ENCODE assay signal across 24 mouse cellular contexts in the genomic region with DNA sequence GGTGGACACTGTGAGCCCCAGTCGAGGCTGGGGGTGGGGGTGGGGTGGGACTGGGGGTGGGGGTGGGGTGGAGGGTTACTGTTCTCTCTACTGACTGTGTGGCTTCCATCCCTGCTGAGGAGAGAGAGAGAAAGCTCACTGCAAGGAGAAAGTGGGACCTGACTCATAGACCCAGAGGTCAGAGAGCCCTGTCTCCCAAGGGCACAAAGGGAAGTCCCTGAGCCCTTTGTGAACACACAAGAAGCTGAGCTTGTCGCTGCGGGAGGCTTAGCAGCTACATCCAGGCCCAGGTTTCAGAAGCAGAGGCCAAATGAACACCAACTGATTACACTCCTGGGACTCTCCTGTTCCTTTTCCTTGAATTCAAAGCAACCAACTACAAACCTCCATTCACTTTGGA.
A peak's percentile ranks its signal among the peaks of the same experiment; 100 is the strongest.
DNase-seq lines count a peak whose midpoint lies in the region; ATAC-seq lines count a peak whose summit lies in the region.
"Had no signal": no experiment of that assay in that cellular context is flagged by ENCODE, and none has a peak within 500 bp of the region (broad histone marks: within the 10 kb centered on the region; RNA-seq: fewer than 3 reads in every experiment).

No protein-coding gene starts in this region.

- no peak overlapping the region for H3K4me2 ChIP-seq in midbrain, embryonic 15.5 days
- H3K4me2 ChIP-seq: embryonic facial prominence, embryonic 12.5 days; embryonic facial prominence, embryonic 15.5 days; heart, embryonic 11.5 days; hindbrain, embryonic 14.5 days had no signal

- 0 out of 2 replicates have a peak overlapping the region, but pooled peaks have one; percentile 38 for H3K27ac ChIP-seq in midbrain, embryonic 10.5 days (replicated peaks)
- H3K27ac ChIP-seq in midbrain, embryonic 15.5 days: no peak overlapping the region
- H3K27ac ChIP-seq: embryonic facial prominence, embryonic 12.5 days; embryonic facial prominence, embryonic 15.5 days; gastrocnemius, adult 2 months; hindbrain, embryonic 14.5 days had no signal

- H3K9me3 ChIP-seq in midbrain, embryonic 10.5 days (replicated peaks): no peaks in the 10 kb centered on the region
- no peaks in the 10 kb centered on the region for H3K9me3 ChIP-seq in midbrain, embryonic 15.5 days
- H3K9me3 ChIP-seq: embryonic facial prominence, embryonic 12.5 days; embryonic facial prominence, embryonic 15.5 days; G1E had no signal

- no peak overlapping the region for H3K9ac ChIP-seq in midbrain, embryonic 15.5 days
- H3K9ac ChIP-seq: embryonic facial prominence, embryonic 12.5 days; embryonic facial prominence, embryonic 15.5 days; forebrain, postnatal 0 days; hindbrain, embryonic 14.5 days had no signal

- no peaks in the 10 kb centered on the region for H3K36me3 ChIP-seq in midbrain, embryonic 10.5 days
- no peaks in the 10 kb centered on the region for H3K36me3 ChIP-seq in midbrain, embryonic 15.5 days (replicated peaks)
- H3K36me3 ChIP-seq: embryonic facial prominence, embryonic 12.5 days; embryonic facial prominence, embryonic 15.5 days; G1E had no signal

- DNase-seq in adrenal gland, adult (ENCODE audit: inconsistent age in 2 of 2, low spot score in 1 of 2): peak; percentile 43 to 79
- DNase-seq in adrenal gland, postnatal 4 days (ENCODE audit: low spot score in 2 of 2): no peak
- DNase-seq in midbrain, embryonic 10.5 days (ENCODE audit: low spot score): no peak
- peak; percentile 41 for DNase-seq in adrenal gland, adult 8-10 months
- DNase-seq in adrenal gland, postnatal 25 days: peak; percentile 12
- no peak for DNase-seq in lung, postnatal 4 days
- DNase-seq in spleen, postnatal 36 days (ENCODE audit: low spot score in 2 of 2): no peak
- DNase-seq: cerebellum, adult 11 months; cerebellum, adult 2 months; cerebellum, adult 9-11 months; cerebellum, postnatal 25 days; forebrain, postnatal 0 days; gastrocnemius, adult 2 months; gastrocnemius, postnatal 14 days; heart, adult 11 months had no signal

- H3K4me3 ChIP-seq in midbrain, embryonic 10.5 days: no peak overlapping the region
- H3K4me3 ChIP-seq in midbrain, embryonic 15.5 days: no peak overlapping the region
- H3K4me3 ChIP-seq: embryonic facial prominence, embryonic 12.5 days; embryonic facial prominence, embryonic 15.5 days; gastrocnemius, adult 2 months had no signal

- peaks cover 8% of the 10 kb centered on the region for H3K4me1 ChIP-seq in midbrain, embryonic 10.5 days
- no peaks in the 10 kb centered on the region for H3K4me1 ChIP-seq in midbrain, embryonic 15.5 days
- H3K4me1 ChIP-seq: embryonic facial prominence, embryonic 12.5 days; embryonic facial prominence, embryonic 15.5 days had no signal

- H3K27me3 ChIP-seq in midbrain, embryonic 10.5 days (ENCODE audit: low read depth, poor library complexity, severe bottlenecking): no peaks in the 10 kb centered on the region
- no peaks in the 10 kb centered on the region for H3K27me3 ChIP-seq in midbrain, embryonic 15.5 days (replicated peaks)
- H3K27me3 ChIP-seq: Patski had no signal

- no peak for ATAC-seq in midbrain, embryonic 15.5 days (replicated peaks)
- ATAC-seq: forebrain, embryonic 14.5 days; forebrain, postnatal 0 days; intestine, postnatal 0 days; Patski had no signal

- WGBS in midbrain, embryonic 10.5 days: 9% methylated on average over 3 of the region's 3 CpGs
- 14% methylated on average over 3 of the region's 3 CpGs for WGBS in midbrain, embryonic 15.5 days

Comparison
In these comparisons a context has a peak if more than half of its experiments do, and no peak if none do; other contexts are left out.
1. DNase-seq: peak in adrenal gland, adult (2 of 2), adrenal gland, adult 8-10 months (single experiment) and adrenal gland, postnatal 25 days (single experiment); none in adrenal gland, postnatal 4 days (0 of 2), midbrain, embryonic 10.5 days (single experiment), lung, postnatal 4 days (0 of 2) and spleen, postnatal 36 days (0 of 2).